Mouse (Mus musculus) small intestine, adult 2 months (tissue): ENCODE measurements around the gene Gabrb1.

Experiments
- CTCF ChIP-seq: fragments of 200-500 bp; IDR thresholded peaks from 2 replicates; pipeline ENCODE4 v1.5.1; 2012; ENCODE audit warnings: low read depth, mild to moderate bottlenecking, control low read depth, inconsistent platforms, low read length, moderate library complexity, mixed read lengths; ENCODE audit not compliant: insufficient replicate concordance, insufficient read length; ENCODE audit errors: extremely low read depth
- POLR2A ChIP-seq: fragments of 200-500 bp; IDR thresholded peaks from 2 replicates; pipeline ENCODE4 v1.6.1; 2012; ENCODE audit warnings: low read depth, mild to moderate bottlenecking, control low read depth, inconsistent platforms, low read length, moderate library complexity

DNA sequence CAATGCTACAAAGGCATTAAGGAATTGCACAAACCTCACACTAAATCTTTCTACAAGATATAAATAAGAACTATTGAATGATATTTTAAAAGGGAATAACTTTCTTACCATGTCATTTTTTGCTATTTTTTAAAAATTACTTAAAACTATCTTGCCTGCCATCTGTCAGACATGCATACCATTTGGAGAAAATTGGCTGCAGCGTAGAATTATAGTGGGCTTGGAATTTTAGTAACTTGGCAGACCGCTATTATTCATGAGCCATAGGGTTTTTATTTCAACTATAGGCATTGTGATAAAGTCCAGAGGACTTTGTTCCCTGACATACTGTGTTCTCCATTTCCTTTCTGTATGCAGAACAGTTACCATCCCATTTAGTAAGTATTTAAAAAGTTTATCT lies 89.5 kb downstream of the Gabrb1 start:
- TF ChIP-seq CTCF (no peak), POLR2A (no peak)
